ENCODE assay signal across 11 mouse cellular contexts in the genomic region with DNA sequence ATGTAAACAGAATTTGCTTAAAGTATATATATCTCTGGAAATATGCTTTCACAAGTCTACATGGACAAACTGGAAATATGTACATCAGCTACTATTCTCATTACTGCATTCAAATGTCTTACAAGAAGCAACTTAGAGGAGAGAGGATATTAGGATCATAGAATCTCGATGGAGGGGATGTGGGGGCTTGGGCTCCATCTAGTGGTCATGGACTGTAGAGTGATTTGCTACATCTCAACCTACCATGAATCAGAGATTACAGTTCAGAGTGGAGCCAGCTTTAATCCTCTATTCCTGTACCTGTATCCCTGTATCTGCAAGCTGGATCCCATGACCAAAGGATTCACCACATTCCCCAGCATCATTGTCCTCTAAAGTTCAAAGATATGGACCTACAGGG.
DNase-seq lines count a peak whose midpoint lies in the region; ATAC-seq and TF ChIP-seq lines count a peak whose summit lies in the region.
"Had no signal": no experiment of that assay in that cellular context is flagged by ENCODE, and none has a peak within 500 bp of the region (broad histone marks: within the 10 kb centered on the region; RNA-seq: fewer than 3 reads in every experiment).

No protein-coding gene starts in this region.

- no peak overlapping the region for H3ac ChIP-seq in C2C12 (ENCODE audit: control insufficient read depth, insufficient read length, low read depth)

- peak; percentile 75 for TF ChIP-seq CTCF in intestine, postnatal 0 days (IDR thresholded peaks at IDR 0.05; ENCODE audit: low read depth)
- TF ChIP-seq CTCF in C2C12 (IDR thresholded peaks at IDR 0.05; ENCODE audit: control insufficient read depth, insufficient read depth, insufficient read length): peak; percentile 14
- peak; percentile 40 for TF ChIP-seq CTCF in lung, adult 2 months (IDR thresholded peaks at IDR 0.05; ENCODE audit: insufficient read depth, low read length)

- H3K9ac ChIP-seq in intestine, postnatal 0 days (ENCODE audit: low read depth, low read length): no peak overlapping the region
- no peak overlapping the region for H3K9ac ChIP-seq in intestine, embryonic 16.5 days (ENCODE audit: low read depth, low read length)
- no peak overlapping the region for H3K9ac ChIP-seq in hindbrain, embryonic 14.5 days
- H3K9ac ChIP-seq: embryonic facial prominence, embryonic 13.5 days; limb, embryonic 15.5 days; stomach, embryonic 15.5 days had no signal

- no peak overlapping the region for H3K4me3 ChIP-seq in intestine, postnatal 0 days (ENCODE audit: low read depth, low read length)
- H3K4me3 ChIP-seq in intestine, embryonic 16.5 days (ENCODE audit: low read length): no peak overlapping the region
- no peak overlapping the region for H3K4me3 ChIP-seq in C2C12 (ENCODE audit: insufficient read depth, poor library complexity, severe bottlenecking)
- no peak overlapping the region for H3K4me3 ChIP-seq in hindbrain, embryonic 14.5 days (replicated peaks; ENCODE audit: low read length)
- H3K4me3 ChIP-seq in lung, adult 2 months (replicated peaks; ENCODE audit: extremely low read depth, low read depth, low read length): no peak overlapping the region
- H3K4me3 ChIP-seq: embryonic facial prominence, embryonic 13.5 days; limb, embryonic 15.5 days; stomach, embryonic 15.5 days had no signal

- ATAC-seq in intestine, postnatal 0 days: no peak
- ATAC-seq in intestine, embryonic 16.5 days: no peak
- ATAC-seq in hindbrain, embryonic 14.5 days (ENCODE audit: low FRiP score): no peak

- H3K27me3 ChIP-seq in intestine, postnatal 0 days (replicated peaks; ENCODE audit: control insufficient read depth, insufficient read depth, low read length): no peaks in the 10 kb centered on the region
- H3K27me3 ChIP-seq in intestine, embryonic 16.5 days (replicated peaks; ENCODE audit: control insufficient read depth, insufficient read depth, low read length): no peaks in the 10 kb centered on the region
- H3K27me3 ChIP-seq in C2C12 (ENCODE audit: control insufficient read depth, insufficient read depth, insufficient read length): no peaks in the 10 kb centered on the region
- H3K27me3 ChIP-seq in hindbrain, embryonic 14.5 days (ENCODE audit: control insufficient read depth, insufficient read depth, low read length): no peaks in the 10 kb centered on the region
- H3K27me3 ChIP-seq: embryonic facial prominence, embryonic 13.5 days; limb, embryonic 15.5 days; stomach, embryonic 15.5 days had no signal

- no peak overlapping the region for H3K4me2 ChIP-seq in intestine, postnatal 0 days (replicated peaks; ENCODE audit: low read depth)
- H3K4me2 ChIP-seq in intestine, embryonic 16.5 days (ENCODE audit: low read depth, low read length): no peak overlapping the region
- H3K4me2 ChIP-seq in hindbrain, embryonic 14.5 days (replicated peaks): no peak overlapping the region
- H3K4me2 ChIP-seq: embryonic facial prominence, embryonic 13.5 days; limb, embryonic 15.5 days; stomach, embryonic 15.5 days had no signal

- peak; percentile 29 for DNase-seq in ZHBTc4 (ENCODE audit: low read depth, low spot score)
- peak; percentile 41 to 66 for DNase-seq in cerebellum, postnatal 25 days
- DNase-seq in hindbrain, embryonic 14.5 days (ENCODE audit: low spot score): peak; percentile 54
- DNase-seq in lung, adult 2 months: peak; percentile 6
- DNase-seq in thymus, postnatal 25 days: peak; percentile 19

- 5% methylated on average over 1 of the region's 1 CpGs for WGBS in intestine, postnatal 0 days
- 20% methylated on average over 1 of the region's 1 CpGs for WGBS in intestine, embryonic 16.5 days
- 8% methylated on average over 1 of the region's 1 CpGs for WGBS in hindbrain, embryonic 14.5 days
- WGBS in lung, adult 2 months: 12% methylated on average over 1 of the region's 1 CpGs

- H3K36me3 ChIP-seq in intestine, postnatal 0 days (ENCODE audit: control insufficient read depth, insufficient read depth): no peaks in the 10 kb centered on the region
- H3K36me3 ChIP-seq in intestine, embryonic 16.5 days (ENCODE audit: control insufficient read depth, insufficient read depth, low read length): no peaks in the 10 kb centered on the region
- H3K36me3 ChIP-seq in C2C12 (ENCODE audit: control insufficient read depth, insufficient read depth): no peaks in the 10 kb centered on the region
- H3K36me3 ChIP-seq in hindbrain, embryonic 14.5 days (replicated peaks; ENCODE audit: control insufficient read depth, insufficient read depth): no peaks in the 10 kb centered on the region
- H3K36me3 ChIP-seq: embryonic facial prominence, embryonic 13.5 days; limb, embryonic 15.5 days; stomach, embryonic 15.5 days had no signal

- H3K9me3 ChIP-seq in intestine, postnatal 0 days (ENCODE audit: control insufficient read depth): no peaks in the 10 kb centered on the region
- H3K9me3 ChIP-seq in intestine, embryonic 16.5 days (ENCODE audit: control insufficient read depth, low read length): no peaks in the 10 kb centered on the region
- H3K9me3 ChIP-seq in hindbrain, embryonic 14.5 days (ENCODE audit: control insufficient read depth, low read length): no peaks in the 10 kb centered on the region
- H3K9me3 ChIP-seq: embryonic facial prominence, embryonic 13.5 days; limb, embryonic 15.5 days; stomach, embryonic 15.5 days had no signal

- no peaks in the 10 kb centered on the region for H3K79me2 ChIP-seq in C2C12 (ENCODE audit: control insufficient read depth, insufficient read depth)

- H3K27ac ChIP-seq in intestine, postnatal 0 days (ENCODE audit: low read depth, low read length): no peak overlapping the region
- no peak overlapping the region for H3K27ac ChIP-seq in intestine, embryonic 16.5 days (ENCODE audit: low read length)
- H3K27ac ChIP-seq in hindbrain, embryonic 14.5 days: no peak overlapping the region
- H3K27ac ChIP-seq: embryonic facial prominence, embryonic 13.5 days; limb, embryonic 15.5 days; stomach, embryonic 15.5 days had no signal

- no peaks in the 10 kb centered on the region for H3K4me1 ChIP-seq in intestine, postnatal 0 days (replicated peaks; ENCODE audit: control insufficient read depth, insufficient read depth, low read length)
- H3K4me1 ChIP-seq in intestine, embryonic 16.5 days (ENCODE audit: control insufficient read depth, insufficient read depth, low read length): no peaks in the 10 kb centered on the region
- no peaks in the 10 kb centered on the region for H3K4me1 ChIP-seq in hindbrain, embryonic 14.5 days (replicated peaks; ENCODE audit: control insufficient read depth, insufficient read depth, low read length)
- no peaks in the 10 kb centered on the region for H3K4me1 ChIP-seq in lung, adult 2 months (ENCODE audit: control insufficient read depth, insufficient read depth, low read length)
- H3K4me1 ChIP-seq: embryonic facial prominence, embryonic 13.5 days; limb, embryonic 15.5 days; stomach, embryonic 15.5 days had no signal

- TF ChIP-seq POLR2A in lung, adult 2 months (IDR thresholded peaks at IDR 0.05; ENCODE audit: borderline replicate concordance, extremely low read depth, low read depth, low read length): no peak

- no peaks in the 10 kb centered on the region for H3K79me3 ChIP-seq in C2C12 (ENCODE audit: low read depth)

TF ChIP-seq in C2C12, 6 proteins besides CTCF, POLR2A, EP300 and RAD21:
- TF ChIP-seq CEBPB (IDR thresholded peaks at IDR 0.05; ENCODE audit: low read depth): no peak
- TF ChIP-seq MYOG (IDR thresholded peaks at IDR 0.05; ENCODE audit: control insufficient read depth, extremely low read depth, insufficient read length): no peak
- no peak for TF ChIP-seq FOSL1 (IDR thresholded peaks at IDR 0.05; ENCODE audit: insufficient read depth, low read length, poor library complexity, severe bottlenecking)
- no peak for TF ChIP-seq USF1 (IDR thresholded peaks at IDR 0.05; ENCODE audit: low read depth)
- no peak for TF ChIP-seq MAX (IDR thresholded peaks at IDR 0.05)
- no peak for TF ChIP-seq MYOD1 (IDR thresholded peaks at IDR 0.05; ENCODE audit: control insufficient read depth, insufficient read length, low read depth)

Comparison
In these comparisons a context has a peak if more than half of its experiments do, and no peak if none do; other contexts are left out.
1. CTCF ChIP-seq: peak in every context shown above with its lines; median percentile 75 in intestine, postnatal 0 days; 40 in lung, adult 2 months; 14 in C2C12.